Mouse (Mus musculus) neutrophil, adult 83 days (primary cell): ENCODE results near the gene Zfp566. TPM values are rescaled to one million over a fixed set of nuclear protein-coding genes. Genes with fewer than 3 reads are reported as not detected.

ENCODE experiments used
- total RNA-seq, 2 experiments: library from RNA; stranded (reverse); gene quantifications; one replicate each; pipeline ENCODE4 v1.2.4; 2023

Gene Zfp566
- 1 to 10 TPM in 1 of 2 experiments, under 1 TPM in 1; 0.92 to 1.0 TPM for total RNA-seq

DNA sequence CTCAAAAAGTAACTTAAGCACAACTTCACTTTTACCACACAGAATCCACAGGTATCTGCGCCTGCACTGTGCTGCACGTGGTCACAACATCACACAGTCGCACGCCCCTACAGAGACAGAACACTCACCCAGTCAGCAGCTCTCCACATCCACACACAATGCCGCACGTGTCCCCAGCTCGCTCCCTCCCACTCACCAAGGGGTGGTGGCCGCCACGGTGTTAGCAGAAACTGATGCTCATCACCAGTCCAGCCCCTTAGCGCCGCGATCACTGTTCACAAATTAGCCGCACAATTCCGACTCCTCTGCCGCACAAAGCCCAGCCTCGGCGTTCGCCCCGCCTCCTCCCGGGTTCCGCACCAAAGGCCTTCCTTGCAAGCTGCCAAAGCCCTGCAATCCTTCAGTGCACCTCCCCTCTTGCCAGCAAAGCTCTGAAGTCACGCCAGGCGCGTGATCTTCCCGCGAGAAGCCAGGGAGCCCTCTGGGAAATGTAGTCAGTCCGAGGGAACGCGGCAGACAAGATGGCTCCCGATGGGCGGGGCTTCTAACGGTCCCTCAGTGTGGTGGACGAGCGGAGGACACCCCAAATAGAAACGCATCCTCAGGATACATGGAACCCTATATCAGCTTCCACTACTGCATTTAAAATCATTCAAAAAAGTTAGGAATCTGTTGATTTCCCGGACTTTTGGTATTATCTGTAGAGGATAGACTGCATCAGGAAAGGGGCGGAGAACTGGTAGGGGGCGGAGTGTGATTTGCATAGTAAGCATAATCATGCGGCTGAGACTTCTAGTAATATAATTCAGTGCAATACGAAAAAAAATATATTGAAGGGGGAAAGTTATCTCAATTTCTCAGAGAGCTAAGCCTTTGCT lies at the start of gene Zfp566, which contains the start of gene Gm26920:
TSS of gene Zfp566 (minus strand) at position 436 of the 878 bp plus-strand sequence.
TSS of gene Gm26920 (minus strand) at position 319 of the 878 bp plus-strand sequence.

DNA sequence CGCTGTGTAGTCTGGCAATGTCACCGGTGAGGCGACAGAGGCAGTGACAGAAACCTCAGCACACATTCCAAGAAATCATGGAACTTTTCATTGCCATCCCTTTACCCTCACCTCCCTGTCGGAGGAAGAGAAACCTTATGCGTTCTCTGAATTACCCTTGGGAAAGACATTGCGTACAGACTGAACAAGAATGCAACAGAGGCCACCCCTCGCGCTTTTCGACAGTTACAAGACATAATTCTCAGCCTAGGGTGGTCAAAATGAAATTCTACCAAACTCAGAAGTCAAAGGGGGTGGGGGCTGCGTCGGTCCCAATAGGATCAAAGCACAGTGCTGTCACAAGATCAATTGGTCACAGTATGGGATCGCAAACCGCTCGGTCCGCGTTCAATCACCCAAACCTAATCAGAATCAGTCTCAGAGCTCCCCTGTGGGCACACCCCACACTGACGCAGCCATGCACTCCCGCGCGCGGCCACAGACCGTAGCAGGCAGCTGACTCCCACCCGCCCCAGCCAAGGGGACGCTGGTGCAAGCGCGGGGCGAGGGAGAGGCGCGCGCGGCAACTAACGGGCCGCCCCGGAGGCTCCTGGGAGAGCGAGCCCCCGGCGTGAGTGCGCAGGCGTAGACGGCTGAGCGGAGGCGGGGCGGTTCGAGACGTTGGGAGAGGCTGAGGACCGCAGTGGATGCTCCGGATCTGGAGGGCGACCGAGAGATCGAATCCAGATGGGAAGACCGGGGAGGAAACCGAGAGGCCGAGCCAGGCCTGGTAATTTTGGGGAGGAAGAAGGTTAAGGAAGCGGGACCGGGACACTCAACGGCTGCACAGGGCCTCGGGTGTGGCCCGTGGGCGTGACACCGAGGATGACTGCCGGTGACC lies 31.2 kb upstream of the Zfp566 start, which contains the start of gene Zfp382:
TSS of gene Zfp382 (plus strand) at position 635 of the 880 bp plus-strand sequence.

DNA sequence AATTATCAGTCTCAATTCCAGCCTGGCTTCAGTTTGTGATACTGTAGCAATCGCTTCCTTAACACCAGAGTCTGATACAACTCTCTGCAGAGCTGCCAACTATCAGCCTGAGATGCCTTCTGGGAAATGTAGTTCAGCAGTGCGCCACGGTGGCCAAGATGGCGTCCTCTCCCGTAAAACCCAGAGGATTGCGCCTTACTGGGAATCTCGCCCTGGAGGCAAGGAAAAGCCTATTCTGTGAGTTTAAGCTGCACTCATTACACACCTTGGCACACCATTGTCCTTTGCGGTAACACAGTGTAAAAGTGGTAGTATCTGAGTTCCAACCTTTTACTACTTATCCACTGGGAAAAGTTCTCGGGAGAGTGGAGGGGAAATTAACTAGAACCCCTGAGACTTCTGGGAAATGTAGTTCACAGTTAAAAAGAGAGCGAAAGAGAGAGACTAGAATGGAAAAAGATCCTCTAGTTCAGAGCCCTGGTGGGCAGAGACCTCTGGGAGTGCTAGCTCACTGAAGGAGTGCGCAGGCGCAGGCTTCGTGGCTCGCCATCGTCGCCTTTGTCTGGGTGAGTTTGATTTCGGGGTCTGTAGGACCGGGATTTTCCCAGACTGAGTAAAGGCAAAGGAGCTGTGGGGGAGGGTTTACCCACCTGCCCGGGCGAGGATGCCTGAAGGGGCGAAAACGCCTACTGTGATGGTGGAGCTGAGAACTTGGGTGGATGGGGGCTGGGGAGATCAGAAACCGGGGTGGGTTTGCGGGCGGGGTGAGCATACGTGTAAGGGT lies 4.5 kb upstream of the Zfp566 start, which contains the start of gene Zfp260:
TSS of gene Zfp260 (plus strand) at position 132 of the 784 bp plus-strand sequence.

DNA sequence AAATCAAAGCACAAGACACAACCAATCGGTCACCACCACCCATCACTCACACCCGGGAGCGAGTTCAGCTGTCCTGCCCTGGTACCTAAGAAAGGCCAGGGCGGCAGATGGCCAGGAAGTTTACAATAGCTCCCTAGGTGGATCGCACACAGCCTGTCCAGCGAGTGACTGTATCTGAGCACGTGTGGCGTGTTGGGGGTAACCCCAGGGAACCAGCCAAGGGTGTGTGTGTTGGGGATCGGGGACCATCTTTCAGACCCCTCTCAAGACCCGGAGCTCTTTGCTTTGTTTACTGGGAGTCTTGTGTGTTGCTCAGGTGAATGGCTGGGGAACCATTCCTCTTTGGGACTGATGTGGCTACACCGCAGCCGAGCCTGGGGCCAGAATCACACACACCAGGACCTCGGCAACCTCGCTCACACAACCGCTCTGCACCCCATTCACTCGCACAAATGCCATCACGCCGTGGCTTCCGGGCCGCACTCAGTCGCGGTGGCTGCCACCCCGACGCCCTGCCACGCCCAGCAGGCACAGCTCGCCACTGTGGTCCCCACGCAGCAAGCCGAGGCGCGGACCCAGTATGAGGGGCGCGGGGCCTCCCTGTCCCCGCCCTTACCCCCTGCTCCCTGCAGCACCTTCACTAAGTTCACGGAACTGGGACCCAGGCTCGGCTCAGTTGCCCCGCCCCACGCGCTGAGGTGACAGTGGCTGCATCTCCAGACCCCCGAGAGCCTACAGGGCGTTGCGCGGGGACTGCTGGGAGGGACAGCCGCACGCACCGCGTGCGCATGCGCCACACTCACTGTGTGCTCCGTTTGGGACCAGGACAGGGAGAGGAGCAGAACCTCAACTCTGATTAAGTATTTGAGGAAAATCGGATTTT lies 17.9 kb downstream of the Zfp566 start, which contains the start of gene Zfp82:
TSS of gene Zfp82 (minus strand) at position 755 of the 883 bp plus-strand sequence.

DNA sequence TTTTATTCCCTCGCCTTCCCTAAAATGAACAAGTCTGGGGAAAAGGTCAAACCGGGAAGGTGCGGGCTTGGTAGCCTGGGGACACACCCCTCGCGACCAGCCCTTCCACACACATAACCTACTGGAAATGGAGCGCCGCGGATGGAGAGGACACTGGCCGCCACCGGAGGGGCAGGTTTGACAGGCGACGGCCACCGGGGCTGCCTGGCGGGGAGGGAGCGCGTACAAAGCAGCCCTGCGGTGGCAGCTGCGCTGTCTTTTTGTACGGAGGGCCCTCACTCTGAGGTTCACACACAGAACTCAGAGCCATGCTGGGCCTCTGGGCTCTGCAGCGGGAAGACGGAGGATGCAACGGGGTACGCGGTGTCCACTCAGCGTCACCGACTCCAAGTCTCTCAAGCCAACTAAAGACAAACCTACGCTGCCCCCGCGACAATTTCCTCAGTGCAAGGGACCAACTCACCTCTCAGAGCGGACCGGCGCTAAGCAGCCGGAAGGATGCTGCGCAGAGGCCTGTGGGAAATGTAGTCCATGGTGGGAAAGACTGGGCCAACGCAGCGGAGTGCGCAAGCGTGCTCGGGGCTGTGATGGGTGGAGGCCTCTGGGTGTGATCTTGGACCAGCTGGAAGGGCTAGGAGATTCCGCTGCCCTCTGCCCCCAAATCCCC lies 39.3 kb downstream of the Zfp566 start, which contains the start of gene Zfp14:
TSS of gene Zfp14 (minus strand) at position 499 of the 667 bp plus-strand sequence.

Other genes with a start within 250 kb of the Zfp566 start
- 1 to 10 TPM in 1 of 2 experiments, under 1 TPM in 1; 0.38 to 1.6 TPM for gene Zfp940, start 236.9 kb downstream of the Zfp566 start, total RNA-seq
- 1 to 10 TPM; 1.9 to 3.0 TPM for gene Zfp420, start 230.5 kb downstream of the Zfp566 start, total RNA-seq
- 1 to 10 TPM; 2.1 to 2.5 TPM for gene Zfp27, start 184.0 kb downstream of the Zfp566 start, total RNA-seq
- gene Zfp383, start 182.3 kb downstream of the Zfp566 start, total RNA-seq = under 1 TPM; 0.46 to 0.99 TPM
- 1 to 10 TPM; 3.4 to 3.7 TPM for gene Zfp74, start 136.4 kb downstream of the Zfp566 start, total RNA-seq
- 10 to 100 TPM; 13.3 to 16.3 TPM for gene Zfp568, start 106.6 kb downstream of the Zfp566 start, total RNA-seq
- gene Zfp14, start 39.1 kb downstream of the Zfp566 start, total RNA-seq = under 1 TPM; 0.57 to 0.61 TPM
- under 1 TPM; 0.75 to 0.86 TPM for gene Zfp82, start 17.6 kb downstream of the Zfp566 start, total RNA-seq
- gene Gm26920, start 117 bp downstream of the Zfp566 start, total RNA-seq = not detected
- 10 to 100 TPM in 1 of 2 experiments, 1 to 10 TPM in 1; 7.2 to 10.1 TPM for gene Zfp260, start 4.2 kb upstream of the Zfp566 start, total RNA-seq
- 1 to 10 TPM; 7.1 to 9.1 TPM for gene Zfp382, start 31.4 kb upstream of the Zfp566 start, total RNA-seq
- gene Zfp146, start 79.2 kb upstream of the Zfp566 start, total RNA-seq = 10 to 100 TPM; 14.2 to 16.0 TPM
- 1 to 10 TPM in 1 of 2 experiments, not detected in 1; 1.4 TPM for gene Cox7a1, start 93.6 kb upstream of the Zfp566 start, total RNA-seq
- 100 to 1,000 TPM; 216 to 218 TPM for gene Capns1, start 108.3 kb upstream of the Zfp566 start, total RNA-seq
- 10 to 100 TPM; 29.7 to 30.5 TPM for gene Polr2i, start 141.4 kb upstream of the Zfp566 start, total RNA-seq
- gene Tbcb, start 141.7 kb upstream of the Zfp566 start, total RNA-seq = 10 to 100 TPM; 47.2 to 53.8 TPM
- gene Ovol3, start 145.2 kb upstream of the Zfp566 start, total RNA-seq = not detected
- 1 to 10 TPM; 1.0 to 1.1 TPM for gene Thap8, start 189.6 kb upstream of the Zfp566 start, total RNA-seq
- gene Wdr62, start 189.9 kb upstream of the Zfp566 start, total RNA-seq = 10 to 100 TPM; 15.1 to 21.7 TPM
- not detected for gene Clip3, start 201.2 kb upstream of the Zfp566 start, total RNA-seq
- 10 to 100 TPM; 11.1 to 13.8 TPM for gene Alkbh6, start 218.2 kb upstream of the Zfp566 start, total RNA-seq
- under 1 TPM in 1 of 2 experiments, not detected in 1; 0.77 TPM for gene Syne4, start 224.3 kb upstream of the Zfp566 start, total RNA-seq
- under 1 TPM; 0.31 to 0.33 TPM for gene E130208F15Rik, start 231.2 kb upstream of the Zfp566 start, total RNA-seq
- gene Sdhaf1, start 233.4 kb upstream of the Zfp566 start, total RNA-seq = 1 to 10 TPM; 2.0 to 3.4 TPM